Mouse (Mus musculus) ovary, postnatal 10 days (tissue): ENCODE measurements around the gene Tube1.
"Not testable (repeated sequence)": the region's sequence is repeated elsewhere in the genome, so short reads cannot be mapped to it uniquely, and the experiment has no call there.

ENCODE experiments used
- DNase-seq: peaks from one replicate; pipeline ENCODE4 v3.0.0; 2022; ENCODE audit warnings: low spot score

Tube1 gene

GRCm38 (mm10) chr10:39169642-39170041 is 35.9 kb downstream of the Tube1 start:
- DNase-seq: no peak

DNA sequence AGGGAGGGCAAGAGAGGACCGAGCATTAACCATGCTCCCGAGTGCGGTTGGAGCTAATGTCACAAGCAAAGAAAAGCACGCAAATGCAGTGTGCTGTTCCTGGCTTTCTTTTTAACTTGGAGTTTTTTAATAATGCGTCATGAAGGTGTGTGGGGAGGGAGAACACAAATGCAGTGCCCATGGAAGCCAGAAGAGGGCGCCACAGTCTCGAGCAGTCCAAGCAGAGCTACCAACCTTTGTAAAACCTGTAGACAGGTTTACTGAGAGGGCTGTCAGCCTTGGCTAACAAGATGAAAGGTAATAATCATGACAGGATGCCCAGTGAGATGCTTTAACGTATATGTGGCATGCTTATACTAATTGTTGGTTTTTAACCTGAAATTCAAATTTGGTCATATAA is 36.4 kb downstream of the Tube1 start:
- DNase-seq: peak; percentile 48

DNA sequence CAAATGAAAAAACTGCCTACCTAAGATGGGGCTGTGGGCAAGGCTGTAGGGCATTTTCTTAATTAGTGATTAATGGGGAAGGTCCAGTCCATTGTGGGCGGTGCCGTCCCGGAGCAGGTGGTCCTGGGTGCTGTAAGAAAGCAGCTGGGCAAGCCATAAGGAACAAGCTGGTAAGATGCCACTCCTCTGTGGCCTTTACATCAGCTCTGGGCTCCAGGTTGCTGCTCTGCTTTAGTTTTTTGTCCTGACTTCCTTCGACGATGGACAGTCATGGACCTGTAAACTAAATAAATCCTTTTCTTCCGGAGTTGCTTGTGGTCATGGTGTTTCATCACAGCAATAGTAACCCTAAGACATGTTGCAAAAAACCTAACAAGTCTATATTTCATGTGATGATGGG is 36.9 kb downstream of the Tube1 start:
- no peak for DNase-seq

GRCm38 (mm10) chr10:39171134-39171533 is 37.4 kb downstream of the Tube1 start:
- peak; percentile 78 for DNase-seq

GRCm38 (mm10) chr10:39171603-39172539 is 38.1 kb downstream of the Tube1 start:
- peak; percentile 65 for DNase-seq

DNA sequence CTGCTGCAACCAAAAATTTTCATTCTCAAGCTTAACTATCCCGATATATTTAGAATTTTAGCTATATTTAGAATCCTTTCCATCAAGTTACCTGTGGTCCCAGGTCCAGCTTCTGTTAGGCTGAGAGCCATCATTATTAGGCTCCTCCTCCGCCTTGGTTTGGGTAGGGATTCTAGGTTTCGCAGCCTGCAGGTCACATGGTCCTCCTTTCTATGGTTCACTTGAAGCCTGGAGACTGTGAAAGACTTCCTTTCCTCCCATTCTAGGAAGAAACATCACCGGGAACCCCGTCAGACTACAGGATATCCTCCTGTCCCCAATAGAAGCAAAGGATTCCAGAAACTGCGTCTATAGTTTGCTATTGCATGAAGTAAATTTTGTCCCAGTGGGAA is 38.8 kb downstream of the Tube1 start:
- DNase-seq: no peak

DNA sequence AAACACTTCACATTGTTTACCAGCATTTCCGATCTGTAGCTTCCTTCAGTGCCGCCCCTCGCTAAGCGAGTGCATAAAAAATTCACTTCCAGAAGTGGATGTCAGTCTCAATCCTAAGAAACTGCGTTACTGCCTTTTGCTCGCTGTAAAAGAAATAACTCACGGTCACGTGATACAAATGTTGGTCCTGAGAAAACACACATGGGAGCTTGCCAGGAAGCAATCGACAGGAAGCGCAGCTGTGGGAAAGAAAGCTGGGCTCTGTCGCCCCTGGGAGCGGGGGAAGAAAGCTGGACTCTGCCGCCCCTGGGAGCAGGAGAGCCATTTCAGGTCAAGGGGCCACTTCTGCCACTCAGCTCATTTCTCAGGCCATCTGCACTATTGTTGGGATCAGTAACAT is 39.3 kb downstream of the Tube1 start:
- DNase-seq: no peak

DNA sequence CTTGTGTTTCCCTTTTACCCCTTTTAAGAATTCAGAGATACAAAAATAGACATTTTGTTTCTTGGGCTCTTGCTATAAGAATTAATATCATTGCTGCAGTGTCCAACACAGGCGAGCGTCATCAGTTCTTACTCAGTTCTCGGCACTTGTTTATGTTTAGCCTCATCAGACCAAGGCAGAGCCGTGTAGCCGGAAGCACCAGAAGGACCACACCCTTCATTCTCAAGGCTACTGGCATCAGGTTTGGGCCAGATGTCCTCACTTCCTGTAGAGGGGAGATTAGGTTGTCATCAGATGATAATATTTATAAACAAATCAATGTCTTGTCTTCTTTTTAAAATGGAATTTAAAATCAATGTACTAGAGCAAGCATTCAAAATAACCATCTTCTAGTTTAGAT is 43.2 kb downstream of the Tube1 start:
- DNase-seq: no peak

- DNase-seq: no peak
Observed at GRCm38 (mm10) chr10:39184864-39185544, 51.2 kb downstream of the Tube1 start.

DNA sequence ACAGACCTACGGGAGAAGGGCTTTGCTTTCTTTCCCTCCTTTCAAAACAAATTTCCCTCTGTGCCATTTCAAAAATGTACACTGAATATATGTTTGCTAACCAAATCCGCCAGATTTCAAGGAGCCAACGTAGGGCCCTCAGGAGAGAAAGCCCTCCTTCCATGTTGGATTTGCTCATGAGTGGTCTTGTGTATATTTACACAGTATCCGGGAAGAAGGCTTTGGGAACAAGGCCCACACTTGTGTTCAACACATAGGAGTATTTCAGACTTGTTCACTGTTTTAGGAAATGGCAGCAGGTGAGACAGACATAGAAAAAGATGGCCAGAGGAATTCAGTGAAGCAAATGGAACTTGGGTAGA is 51.8 kb downstream of the Tube1 start:
- no peak for DNase-seq

DNA sequence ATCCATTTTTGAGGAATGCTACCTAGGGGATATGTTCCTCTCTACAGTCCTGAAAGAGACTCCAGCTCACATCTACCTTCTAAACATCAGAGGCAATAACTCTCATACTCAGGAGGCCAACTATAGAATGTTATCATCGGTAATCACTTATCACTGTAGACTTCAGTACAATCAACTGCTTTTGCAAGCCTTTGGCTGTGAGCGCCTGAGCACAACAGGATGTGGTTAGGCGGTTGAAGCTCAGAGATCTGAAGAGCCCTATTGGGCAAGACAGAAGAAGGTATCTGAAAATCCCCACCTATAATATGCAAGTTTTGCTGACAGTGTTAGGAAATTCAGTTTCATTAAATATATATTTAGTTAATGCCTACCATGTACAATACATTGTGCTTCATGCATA is 58.9 kb downstream of the Tube1 start:
- no peak for DNase-seq

GRCm38 (mm10) chr10:39198216-39198615 is 64.4 kb downstream of the Tube1 start:
- not testable (repeated sequence) for DNase-seq
